Mouse (Mus musculus) heart, postnatal 10 days (tissue): Measurements from ENCODE around the gene Aars. TPM values are rescaled to one million over a fixed set of nuclear protein-coding genes. Genes with fewer than 3 reads are reported as not detected.
A peak's percentile ranks its signal among the peaks of the same experiment; 100 is the strongest.
"Not testable (repeated sequence)": the region's sequence is repeated elsewhere in the genome, so short reads cannot be mapped to it uniquely, and the experiment has no call there.

ENCODE experiments used
- DNase-seq, 2 experiments: peaks; one replicate each; pipeline ENCODE4 v3.0.0; 2021
- intact Hi-C: fragments of 180-260 bp; cut with DNase I; formaldehyde crosslinking; loops from one replicate; pipeline ENCODE4 v1.15.1; 2025
- total RNA-seq, 2 experiments: library from RNA; stranded (reverse); gene quantifications; 2 replicates each; pipeline ENCODE4 v1.2.3; 2021

Aars gene
- total RNA-seq: 10 to 100 TPM; 39.1 to 42.0 TPM

DNA sequence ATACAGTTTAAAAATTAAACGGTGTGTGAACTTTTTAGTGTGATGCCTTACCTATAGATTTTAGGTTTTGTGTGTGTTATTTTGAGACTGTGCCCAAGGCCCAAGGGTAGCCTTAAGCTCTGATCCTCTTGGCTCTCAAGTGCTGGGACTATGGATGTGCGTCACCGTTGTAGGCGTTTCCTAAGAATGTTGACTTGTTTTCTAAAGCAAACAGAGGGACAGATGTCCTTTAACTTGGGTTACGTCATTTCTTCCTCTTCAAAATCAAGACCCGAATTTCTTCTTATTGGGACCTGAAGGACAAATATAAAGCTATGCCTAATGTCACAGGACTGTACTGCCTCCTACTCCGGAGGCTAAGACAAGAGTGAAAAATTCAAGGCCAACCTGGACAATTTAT lies at the start of gene Aars:
Gene Aars, plus strand, starts transcription at position 229 of the 400 bp plus-strand sequence.
- intact Hi-C loops: no loop called here
- DNase-seq: no peak

DNA sequence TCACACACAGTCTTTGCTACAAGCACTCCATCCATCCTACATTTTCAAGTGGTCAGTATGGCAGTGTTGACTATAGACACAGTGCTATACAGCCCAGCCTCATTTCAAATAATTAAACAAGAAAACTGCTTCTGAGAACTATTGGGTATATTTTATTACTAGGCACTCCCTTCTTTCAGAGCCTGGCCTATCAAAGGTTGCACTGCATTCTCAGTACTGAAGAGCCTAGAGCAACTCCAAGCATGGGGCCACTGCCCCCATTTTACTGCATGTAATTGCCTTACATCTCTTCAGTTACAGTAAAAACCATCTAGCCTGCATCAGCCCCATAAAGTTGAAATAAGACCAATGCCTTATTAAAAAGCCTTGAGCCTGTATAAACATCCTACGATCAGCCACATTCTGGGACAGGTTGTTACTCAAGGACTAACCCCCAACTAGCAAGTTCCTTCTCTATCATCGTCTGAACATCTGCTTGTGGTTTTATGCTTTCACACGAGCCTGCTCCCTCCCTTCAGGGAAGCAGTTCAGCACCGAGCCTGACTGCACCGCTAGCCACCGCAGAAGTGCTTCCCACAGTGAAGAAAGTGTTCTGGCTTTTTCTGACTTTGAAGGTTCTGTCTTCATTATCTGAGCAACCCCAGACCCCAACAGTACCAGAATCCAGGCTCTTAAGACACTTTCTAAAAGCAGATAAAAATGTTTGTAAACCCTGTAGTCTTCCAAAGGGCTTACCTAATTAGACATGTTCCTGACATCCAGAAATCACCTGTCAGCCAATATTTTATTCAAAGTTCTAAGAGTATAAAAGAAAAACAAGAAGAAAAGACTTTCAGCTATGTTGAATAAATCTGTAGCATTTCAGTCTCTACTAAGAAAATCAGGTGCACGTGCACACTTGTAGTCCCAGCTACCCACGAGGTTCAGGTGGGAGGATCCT lies 44.9 kb upstream of the Aars start:
- DNase-seq: no peak
- intact Hi-C loops: no loop called here

GRCm38 (mm10) chr8:110990017-110990416 lies 42.9 kb upstream of the Aars start:
- DNase-seq: peak in 1 of 2 experiments; percentile 23
- intact Hi-C loops: no loop called here

GRCm38 (mm10) chr8:110996641-110997430 lies 36.1 kb upstream of the Aars start:
- no peak for DNase-seq
- intact Hi-C loops: no loop called here

DNA sequence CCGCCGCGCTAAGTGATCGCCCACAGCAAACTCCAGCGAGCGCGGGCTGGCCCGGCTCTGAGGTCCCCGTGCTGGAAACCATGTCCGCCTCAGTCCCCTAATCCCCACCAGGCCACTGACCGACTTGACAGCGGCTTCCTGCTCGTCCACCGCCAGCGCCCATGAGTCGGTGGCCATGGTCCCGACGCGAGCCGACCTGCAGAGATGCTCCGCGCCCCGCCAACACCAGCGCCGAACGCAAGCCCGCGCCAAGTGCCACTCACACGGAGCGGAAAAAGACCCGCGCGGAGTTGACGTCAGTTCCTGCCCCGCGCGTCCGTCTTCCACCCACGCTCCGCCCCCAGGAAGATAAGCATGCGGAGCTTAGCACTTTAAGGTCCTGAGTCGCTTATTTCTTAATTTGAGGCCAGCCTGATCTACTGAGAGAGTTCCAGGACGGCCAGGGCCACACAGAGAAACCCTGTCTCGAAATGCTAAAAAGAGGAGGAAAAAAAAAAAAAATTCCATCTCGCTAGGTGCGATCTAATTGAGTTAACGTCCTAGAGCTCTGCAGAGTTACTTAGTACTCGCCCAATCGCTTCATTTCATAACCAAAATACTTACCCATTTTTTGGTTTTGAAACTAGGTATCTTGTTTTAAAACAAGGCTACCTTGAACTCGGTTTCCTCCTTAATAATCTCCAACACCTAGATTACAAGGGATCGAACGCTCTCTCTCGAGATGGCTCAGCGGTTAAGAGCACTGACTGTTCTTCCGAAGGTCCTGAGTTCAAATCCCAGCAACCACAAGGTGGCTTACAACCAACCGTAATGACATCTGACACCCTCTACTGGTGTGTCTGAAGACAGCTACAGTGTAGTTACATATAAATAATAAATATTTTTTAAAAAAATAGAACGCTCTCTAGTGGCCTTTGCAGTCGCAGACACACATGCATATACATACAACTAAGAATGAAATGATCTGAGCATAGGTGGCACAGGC lies 35.1 kb upstream of the Aars start, which contains the start of gene Ddx19a:
Gene Ddx19a, minus strand, starts transcription at position 254 of the 985 bp plus-strand sequence.
- peak; percentile 92 to 93 for DNase-seq
- intact Hi-C loops: no loop called here

DNA sequence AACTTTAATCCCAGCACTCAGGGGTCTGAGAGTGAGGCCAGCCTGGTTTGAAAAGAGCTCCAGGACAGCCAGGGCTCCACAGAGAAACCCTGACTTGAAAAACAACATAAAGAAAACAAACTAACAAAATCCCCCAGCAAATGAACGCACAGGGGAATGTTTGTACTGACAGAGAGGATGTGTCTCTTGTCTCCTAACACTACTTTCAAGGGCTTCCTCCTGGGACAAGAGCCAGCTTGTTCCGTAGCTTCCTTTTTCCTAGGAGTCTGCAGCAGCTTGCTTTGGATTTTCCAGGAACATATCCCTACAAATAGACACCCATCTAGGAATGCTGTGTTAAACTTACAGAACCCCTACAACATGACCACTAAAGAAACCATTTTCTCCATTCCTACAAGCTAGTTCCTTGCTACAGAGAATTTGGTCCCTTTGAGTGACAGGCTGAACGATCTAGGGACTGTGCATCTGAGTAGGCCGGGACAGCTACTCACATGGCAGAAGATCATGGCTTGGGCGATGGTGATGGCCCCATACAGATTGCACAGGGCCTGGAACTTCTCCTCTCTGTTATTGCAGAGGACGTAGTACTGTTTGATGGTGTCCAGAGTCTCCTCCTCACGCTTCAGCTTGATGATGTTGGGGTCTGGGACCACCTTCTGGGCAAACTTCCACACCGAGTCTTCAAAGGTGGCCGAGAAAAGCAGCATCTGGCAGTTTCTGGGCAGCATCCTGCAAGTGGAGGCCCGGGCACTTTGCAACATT lies 22.5 kb upstream of the Aars start:
- DNase-seq, intact Hi-C loops: not testable (repeated sequence)

GRCm38 (mm10) chr8:111026609-111027008 lies 6.3 kb upstream of the Aars start:
- intact Hi-C loops, DNase-seq: not testable (repeated sequence)

GRCm38 (mm10) chr8:111027391-111027937 lies 5.5 kb upstream of the Aars start:
- intact Hi-C loops: no loop called here
- peak; percentile 89 to 92 for DNase-seq

DNA sequence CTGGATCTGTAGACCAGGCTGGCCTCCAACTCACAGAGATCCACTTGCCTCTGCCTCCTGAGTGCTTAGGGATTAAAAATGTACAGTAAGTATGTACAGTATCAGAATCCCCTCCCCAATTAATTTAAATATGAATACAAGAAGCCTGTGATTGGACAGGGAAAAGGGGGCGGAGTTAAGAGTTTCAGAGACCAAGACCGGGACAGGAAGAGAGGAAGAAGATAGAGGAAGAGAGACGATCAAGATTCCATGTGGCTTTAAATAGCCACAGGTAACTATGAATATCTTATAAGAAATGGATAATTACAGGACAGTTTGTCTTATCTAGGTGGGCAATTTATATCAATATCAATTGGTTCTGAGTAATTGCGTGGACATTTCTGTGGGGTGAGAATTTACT lies 3.4 kb upstream of the Aars start:
- intact Hi-C loops: no loop called here
- no peak for DNase-seq

DNA sequence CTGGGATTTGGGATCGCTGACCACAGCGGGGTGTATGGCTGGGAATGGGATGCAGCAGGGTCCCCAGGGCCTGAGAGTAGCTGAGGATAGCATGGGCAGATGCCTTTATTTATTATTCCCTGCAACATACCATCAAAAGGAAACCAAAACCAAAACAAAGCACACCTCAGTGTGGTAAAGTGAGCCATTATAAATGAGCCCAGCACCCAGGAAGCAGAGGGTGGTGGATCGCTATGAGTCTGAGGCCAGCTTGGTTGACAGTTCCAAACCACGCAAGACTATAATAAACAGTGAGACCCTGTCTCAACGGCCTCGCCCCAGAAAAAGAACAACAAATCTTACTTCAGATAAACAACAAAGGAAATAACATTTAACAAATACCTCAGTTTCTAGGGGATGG lies 2.9 kb upstream of the Aars start:
- no peak for DNase-seq
- intact Hi-C loops: no loop called here

DNA sequence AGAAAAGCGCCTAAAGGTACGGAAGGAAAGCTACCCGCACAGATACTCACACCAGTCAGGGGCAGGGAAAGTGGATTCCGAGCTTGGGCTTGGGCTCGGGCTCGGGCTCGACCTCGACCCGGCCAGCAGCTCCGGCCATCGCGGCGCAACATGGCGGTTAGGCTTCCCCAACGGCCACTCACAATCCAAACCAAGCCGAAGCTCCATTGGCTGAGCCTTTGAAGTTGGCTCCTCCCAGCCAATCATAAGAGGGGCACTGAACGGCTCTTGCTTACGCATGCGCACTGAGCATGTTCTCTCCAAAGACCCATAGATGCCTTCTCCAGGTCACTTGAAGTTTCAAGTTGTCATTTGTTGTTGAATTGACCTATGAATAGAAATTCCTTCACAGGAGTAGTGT lies 1.4 kb upstream of the Aars start, which contains the start of gene Ddx19b:
Gene Ddx19b, minus strand, starts transcription at position 180 of the 400 bp plus-strand sequence.
- DNase-seq: no peak
- intact Hi-C loops: no loop called here

GRCm38 (mm10) chr8:111033482-111034215 lies 705 bp downstream of the Aars start:
- DNase-seq: peak; percentile 99 to 100
- intact Hi-C loops: no loop called here

DNA sequence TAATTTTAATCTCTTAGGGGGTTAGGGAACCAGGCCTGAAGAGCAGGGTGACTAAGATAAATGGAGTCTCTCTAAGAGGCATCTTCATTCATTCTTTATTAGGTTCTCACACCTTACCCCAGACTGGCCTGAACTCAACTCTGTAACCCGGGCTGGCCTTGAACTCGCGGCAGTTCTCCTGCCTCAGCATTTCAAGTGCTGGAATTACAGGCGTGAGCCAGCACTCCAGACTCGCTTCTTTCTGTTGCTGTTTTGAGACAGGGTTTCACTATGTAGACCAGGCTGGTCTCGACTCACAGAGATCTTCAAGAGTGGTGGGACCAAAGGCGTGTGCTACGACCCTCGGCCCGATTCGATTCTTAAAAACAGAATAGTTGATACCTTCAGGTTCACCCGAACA lies 1.3 kb downstream of the Aars start:
- DNase-seq: no peak

GRCm38 (mm10) chr8:111036591-111036990 lies 3.6 kb downstream of the Aars start:
- intact Hi-C loops: no loop called here
- no peak for DNase-seq

More for the DNA sequence above, 1.3 kb downstream of the Aars start:
- intact Hi-C loops: no loop called here

DNA sequence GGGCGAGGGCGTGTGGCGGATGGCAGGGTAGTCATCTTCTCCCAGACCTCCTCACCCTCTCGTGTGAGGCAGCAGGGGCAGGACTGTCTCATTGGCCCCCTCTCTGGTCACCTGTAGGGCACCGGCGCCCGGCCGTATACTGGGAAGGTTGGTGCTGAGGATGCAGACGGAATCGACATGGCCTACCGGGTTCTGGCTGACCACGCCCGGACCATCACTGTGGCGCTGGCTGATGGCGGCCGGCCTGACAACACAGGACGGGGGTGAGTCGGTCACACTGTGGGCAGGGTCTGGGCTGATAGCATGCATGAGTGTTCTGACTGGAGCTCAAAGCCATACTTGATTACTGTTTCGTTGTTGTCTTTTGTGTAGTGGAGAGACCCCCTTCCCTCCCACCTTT lies 9.6 kb downstream of the Aars start:
- intact Hi-C loops: no loop called here

GRCm38 (mm10) chr8:111044003-111044734 lies 11.2 kb downstream of the Aars start:
- no peak for DNase-seq
- intact Hi-C loops: no loop called here

More for the DNA sequence above, 9.6 kb downstream of the Aars start:
- DNase-seq: no peak

DNA sequence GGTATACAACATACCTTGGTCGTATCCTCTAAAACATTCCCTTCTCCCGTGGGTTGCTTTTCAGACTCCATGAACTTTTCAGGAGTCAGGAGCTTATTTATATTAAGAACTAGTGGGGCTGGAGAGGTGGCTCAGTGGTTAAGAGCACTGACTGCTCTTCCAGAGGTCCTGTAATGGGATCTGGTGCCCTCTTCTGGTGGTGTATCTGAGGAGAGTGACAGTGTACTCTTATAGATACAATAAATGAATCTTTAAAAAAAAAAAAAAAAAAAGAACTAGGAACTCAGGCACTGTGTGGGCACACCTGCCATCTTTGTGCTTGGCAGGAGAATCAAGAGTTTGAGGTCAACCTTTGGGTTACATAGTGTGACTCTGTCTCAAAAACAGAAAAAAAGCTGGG lies 15.8 kb downstream of the Aars start:
- intact Hi-C loops: no loop called here
- no peak for DNase-seq

DNA sequence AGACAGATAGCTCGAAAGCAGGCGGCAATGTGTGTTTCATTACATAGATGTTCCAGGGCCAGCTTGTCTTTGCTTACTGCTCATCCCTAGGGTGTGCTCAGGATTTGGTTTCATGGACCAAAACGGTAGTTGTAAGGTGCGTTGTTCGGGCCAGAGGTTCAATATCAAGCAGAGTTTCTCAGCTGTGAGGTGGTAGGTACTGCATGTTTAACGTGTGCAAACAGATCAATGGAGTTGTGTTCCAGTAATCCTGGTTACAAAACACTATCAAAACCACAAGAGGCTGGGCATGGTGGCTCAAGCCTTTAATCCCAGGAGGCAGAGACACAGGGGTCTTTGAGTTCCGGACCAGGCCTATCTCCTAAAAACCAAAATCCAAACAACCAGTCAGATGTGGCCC lies 16.2 kb downstream of the Aars start:
- intact Hi-C loops: no loop called here
- DNase-seq: no peak
